Mouse (Mus musculus) left cerebral cortex, adult 2 months (tissue): ENCODE results near the gene Opn1sw. TPM values are rescaled to one million over a fixed set of nuclear protein-coding genes. Genes with fewer than 3 reads are reported as not detected.
"Not testable (repeated sequence)": the region's sequence is repeated elsewhere in the genome, so short reads cannot be mapped to it uniquely, and the experiment has no call there.

Source experiments
- DNase-seq, 2 experiments: peaks; one replicate each; pipeline ENCODE4 v3.0.0; 2021 to 2022; ENCODE audit warnings: low spot score in 2 of 2, mixed read lengths in 1 of 2; ENCODE audit errors: extremely low spot score in 1 of 2
- H3K27ac ChIP-seq: fragments of 200-600 bp; 2 replicates; pipeline ENCODE4 v1.8.1; 2022
- H3K4me3 ChIP-seq: fragments of 200-600 bp; 2 replicates; pipeline ENCODE4 v1.8.1; 2022
- CTCF ChIP-seq: fragments of 200-600 bp; IDR thresholded peaks from 2 replicates; pipeline ENCODE4 v1.8.1; 2022; ENCODE audit warnings: antibody characterized with exemption, mild to moderate bottlenecking, moderate library complexity
- intact Hi-C: fragments of 180-260 bp; cut with DNase I; formaldehyde crosslinking; loops from one replicate; pipeline ENCODE4 v1.15.1; 2025
- total RNA-seq, 2 experiments: library from RNA; stranded (reverse); gene quantifications; 2 replicates each; pipeline ENCODE4 v1.2.3; 2021

Gene Opn1sw
- total RNA-seq, 2 experiments from 2014 or later: 0.16 TPM; not detected in 1

DNA sequence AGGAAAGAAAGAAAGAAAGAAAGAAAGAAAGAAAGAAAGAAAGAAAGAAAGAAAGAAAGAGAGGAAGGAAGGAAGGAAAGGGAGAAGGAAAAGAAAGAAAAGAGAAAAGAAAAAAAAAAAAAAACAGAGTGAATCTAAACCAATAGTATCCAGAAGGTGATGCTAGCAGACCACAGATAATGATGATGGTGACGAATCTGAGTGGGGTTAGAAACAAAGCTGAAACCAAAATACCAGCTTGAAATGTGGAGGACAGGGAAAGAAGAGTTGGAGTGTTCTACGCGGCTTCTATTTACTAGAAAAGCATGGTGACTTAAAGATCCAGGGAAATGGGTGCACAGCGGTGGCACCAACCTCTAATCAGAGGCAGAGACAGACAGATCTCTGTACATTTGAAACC, 3.5 kb upstream of the Opn1sw start:
- TF ChIP-seq CTCF: peak; percentile 46
- Histone ChIP-seq H3K27ac (no peak overlapping the region), H3K4me3 (no peak overlapping the region)
- no peak for DNase-seq
- intact Hi-C loops: no loop called here

- H3K4me3 ChIP-seq, DNase-seq, H3K27ac ChIP-seq, intact Hi-C loops: not testable (repeated sequence)
Observed at GRCm38 (mm10) chr6:29391241-29391640, 3.0 kb upstream of the Opn1sw start.

- H3K4me3 ChIP-seq, intact Hi-C loops, DNase-seq, H3K27ac ChIP-seq: not testable (repeated sequence)
Observed at GRCm38 (mm10) chr6:29390500-29390899, 2.2 kb upstream of the Opn1sw start.

- intact Hi-C loops: no loop called here
- TF ChIP-seq CTCF: no peak
- DNase-seq: no peak
Observed at GRCm38 (mm10) chr6:29389425-29389824, 1.2 kb upstream of the Opn1sw start.

GRCm38 (mm10) chr6:29388606-29389080, 375 bp upstream of the Opn1sw start:
- Histone ChIP-seq H3K4me3 (no peak overlapping the region), H3K27ac (no peak overlapping the region)
- intact Hi-C loops: no loop called here
- no peak for TF ChIP-seq CTCF
- peak; percentile 68 to 75 for DNase-seq

More at GRCm38 (mm10) chr6:29389425-29389824, 1.2 kb upstream of the Opn1sw start:
- H3K4me3 ChIP-seq: no peak overlapping the region
- H3K27ac ChIP-seq: no peak overlapping the region

DNA sequence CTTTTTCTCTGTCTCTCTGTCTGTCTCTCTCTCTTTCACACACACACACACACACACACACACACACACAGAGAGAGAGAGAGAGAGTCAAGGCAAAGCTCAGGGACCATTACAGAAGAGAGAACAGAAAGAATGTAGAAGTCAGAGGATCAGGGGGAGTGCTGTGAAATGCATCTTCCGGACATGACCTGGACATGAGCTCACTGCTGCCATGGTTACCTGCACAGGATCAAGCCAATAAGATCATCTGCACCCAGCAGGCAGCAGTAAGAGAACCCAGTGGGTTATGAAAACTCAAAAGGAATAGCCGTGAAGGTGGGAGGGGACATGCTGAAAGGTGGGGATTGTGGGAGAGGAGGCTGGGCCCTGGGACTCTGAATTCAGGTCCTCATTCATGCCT, 5.8 kb downstream of the Opn1sw start:
- no peak for DNase-seq
- intact Hi-C loops: no loop called here
- Histone ChIP-seq H3K4me3 (no peak overlapping the region), H3K27ac (no peak overlapping the region)
- TF ChIP-seq CTCF: no peak

GRCm38 (mm10) chr6:29379954-29380353, 8.3 kb downstream of the Opn1sw start:
- intact Hi-C loops: no loop called here
- no peak for TF ChIP-seq CTCF
- no peak overlapping the region for H3K4me3 ChIP-seq
- H3K27ac ChIP-seq: no peak overlapping the region
- no peak for DNase-seq

GRCm38 (mm10) chr6:29378678-29379077, 9.6 kb downstream of the Opn1sw start:
- intact Hi-C loops: no loop called here
- DNase-seq: no peak
- H3K27ac ChIP-seq: no peak overlapping the region
- H3K4me3 ChIP-seq: no peak overlapping the region
- no peak for TF ChIP-seq CTCF

GRCm38 (mm10) chr6:29377386-29377785, 10.9 kb downstream of the Opn1sw start:
- intact Hi-C loops: no loop called here
- no peak for TF ChIP-seq CTCF
- DNase-seq: no peak
- Histone ChIP-seq H3K27ac (no peak overlapping the region), H3K4me3 (no peak overlapping the region)

DNA sequence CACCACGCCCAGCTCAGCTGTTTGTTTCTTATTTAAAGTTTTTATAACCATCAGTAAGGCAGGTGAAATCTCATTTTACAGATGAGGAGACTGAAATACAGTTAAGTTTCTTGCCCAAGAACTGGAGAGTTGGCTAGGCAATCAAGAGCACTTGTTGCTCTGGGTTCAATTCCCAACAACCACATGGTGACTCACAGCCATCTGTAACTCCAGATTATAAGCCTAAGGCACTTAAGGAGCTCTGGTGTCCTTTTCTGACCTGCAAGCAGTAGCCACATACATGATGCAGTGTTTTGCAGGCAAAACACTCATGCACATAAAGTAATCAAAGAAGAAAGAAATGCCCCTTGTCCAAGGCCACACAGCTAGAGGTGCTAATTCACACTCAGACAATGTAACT, 23.0 kb downstream of the Opn1sw start:
- no peak overlapping the region for H3K27ac ChIP-seq
- no peak for TF ChIP-seq CTCF
- no peak for DNase-seq
- H3K4me3 ChIP-seq: no peak overlapping the region
- intact Hi-C loops: no loop called here

DNA sequence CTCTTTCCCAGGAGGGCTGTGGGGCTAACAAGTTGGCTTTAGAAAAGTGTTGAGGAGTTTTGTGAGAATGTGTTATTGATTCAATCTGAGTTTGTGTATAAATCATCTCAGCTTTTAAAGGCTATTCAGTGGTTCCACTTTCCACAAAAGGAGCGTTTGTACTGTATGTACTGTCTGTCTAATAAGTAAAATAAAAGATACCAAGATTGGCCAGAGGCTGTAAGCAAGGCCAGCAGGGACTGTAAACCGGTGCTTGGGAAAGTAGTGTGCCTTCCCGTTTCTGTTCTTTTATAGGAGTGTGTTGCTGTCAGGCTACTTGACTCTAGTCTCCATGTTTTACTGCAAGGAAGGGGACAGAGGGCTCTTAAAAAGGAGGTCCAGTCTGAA, 25.1 kb downstream of the Opn1sw start:
- Histone ChIP-seq H3K4me3 (no peak overlapping the region), H3K27ac (no peak overlapping the region)
- TF ChIP-seq CTCF: no peak
- DNase-seq: no peak
- intact Hi-C loops: no loop called here

DNA sequence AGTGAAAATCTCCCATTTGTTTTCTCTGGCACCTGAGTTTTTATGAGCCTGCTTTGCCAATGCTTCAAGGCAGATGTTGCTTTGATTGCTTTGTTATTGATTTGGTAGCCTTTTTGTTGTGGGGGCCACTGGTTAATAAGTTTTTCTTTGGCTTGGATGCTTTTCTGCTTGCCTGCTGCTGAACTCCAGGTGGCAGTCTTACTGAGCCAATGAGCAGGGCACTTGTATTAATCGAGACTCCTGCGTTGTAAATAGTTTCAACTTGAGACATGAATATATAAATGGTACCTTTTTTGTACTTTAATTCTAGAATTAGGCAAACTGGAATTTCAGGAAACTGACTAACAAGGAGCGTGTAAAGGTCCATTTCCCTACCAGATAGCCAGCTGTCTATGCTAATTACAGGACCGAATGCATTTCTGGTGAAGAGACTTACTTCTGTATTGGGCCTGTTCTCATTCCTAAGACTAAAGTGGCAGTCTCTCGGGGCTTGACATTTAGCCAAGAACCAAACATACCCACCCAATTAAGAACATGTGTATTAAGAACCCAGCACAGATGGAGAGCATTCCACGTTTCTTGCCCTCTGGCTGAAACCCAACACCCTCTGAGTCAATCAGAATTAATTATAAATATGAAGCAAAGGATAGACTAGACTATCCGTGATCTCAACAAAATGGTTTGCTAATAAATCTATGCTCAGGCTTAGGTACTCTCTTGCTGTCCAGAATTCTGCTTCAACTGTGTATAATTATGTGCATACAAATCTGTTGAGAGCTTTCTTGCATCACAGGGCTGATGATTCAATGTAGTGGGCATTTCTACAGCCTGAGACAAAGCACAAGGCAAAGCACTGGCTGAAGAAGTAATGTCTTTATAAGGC, 25.8 kb downstream of the Opn1sw start:
- Histone ChIP-seq H3K4me3 (no peak overlapping the region), H3K27ac (no peak overlapping the region)
- no peak for DNase-seq
- peak; percentile 59 for TF ChIP-seq CTCF
- intact Hi-C loops: no loop called here

DNA sequence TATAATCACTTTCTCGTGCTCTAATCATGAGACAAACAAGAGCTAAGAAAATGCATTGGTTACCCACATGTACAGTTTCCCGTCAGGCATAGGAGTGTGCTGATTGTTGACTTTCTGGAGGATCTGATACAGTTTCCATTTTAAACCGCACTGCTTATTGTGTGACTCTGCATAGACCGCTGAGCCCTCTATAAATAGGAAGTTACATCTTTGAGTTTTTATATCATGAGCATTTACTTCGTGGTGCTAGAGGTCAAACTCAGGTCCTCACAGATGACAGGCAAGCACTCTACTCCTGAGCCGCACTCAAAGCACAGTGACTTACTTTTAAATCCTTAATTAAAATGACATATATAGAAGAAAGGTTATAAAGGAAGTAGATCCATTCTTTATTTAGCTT, 28.1 kb downstream of the Opn1sw start:
- DNase-seq: no peak
- H3K27ac ChIP-seq: no peak overlapping the region
- intact Hi-C loops: no loop called here

More for the DNA sequence above, 28.1 kb downstream of the Opn1sw start:
- no peak overlapping the region for H3K4me3 ChIP-seq
- TF ChIP-seq CTCF: no peak
